Mouse (Mus musculus): ENCODE data around the gene Dctn5. TPM values are rescaled to one million over a fixed set of nuclear protein-coding genes. Genes with fewer than 3 reads are reported as not detected.

Gene Dctn5
- polyA plus RNA-seq, 1 experiment = 121 TPM

GRCm38 (mm10) chr7:122158915-122159902, 26.4 kb downstream of the Dctn5 start, which contains the start of gene Plk1:
Gene Plk1, plus strand, starts transcription at chr7:122159439.
- peak; percentile 52 to 88 for DNase-seq (ENCODE audit: extremely low spot score in 1 of 2, low spot score in 1 of 2)

GRCm38 (mm10) chr7:122160037-122160436, 27.2 kb downstream of the Dctn5 start:
- DNase-seq (ENCODE audit: extremely low spot score in 1 of 2, low spot score in 1 of 2) = no peak

GRCm38 (mm10) chr7:122163766-122164165, 30.9 kb downstream of the Dctn5 start:
- DNase-seq (ENCODE audit: extremely low spot score in 1 of 2, low spot score in 1 of 2) = no peak

DNA sequence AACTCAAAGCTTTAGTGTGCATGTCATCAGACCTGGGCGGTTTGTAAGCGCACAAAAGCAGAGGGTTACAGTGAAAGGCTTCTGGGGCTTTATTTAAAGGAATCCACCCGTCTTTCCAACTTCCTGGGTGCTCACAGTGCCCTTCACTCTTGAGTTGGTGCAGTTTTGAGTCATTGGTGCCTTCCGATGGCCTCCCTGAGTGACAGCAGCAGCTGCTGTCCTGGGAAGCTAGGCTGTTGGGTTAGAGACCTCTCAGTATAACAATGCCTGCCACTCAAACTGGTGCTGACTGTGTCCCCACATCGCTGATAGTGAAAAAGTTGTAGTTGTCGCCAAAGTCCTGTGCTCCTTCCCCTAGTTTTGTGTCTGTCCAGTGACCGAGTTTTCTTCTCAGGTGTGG, 34.4 kb downstream of the Dctn5 start:
- no peak for DNase-seq (ENCODE audit: extremely low spot score in 1 of 2, low spot score in 1 of 2)

DNA sequence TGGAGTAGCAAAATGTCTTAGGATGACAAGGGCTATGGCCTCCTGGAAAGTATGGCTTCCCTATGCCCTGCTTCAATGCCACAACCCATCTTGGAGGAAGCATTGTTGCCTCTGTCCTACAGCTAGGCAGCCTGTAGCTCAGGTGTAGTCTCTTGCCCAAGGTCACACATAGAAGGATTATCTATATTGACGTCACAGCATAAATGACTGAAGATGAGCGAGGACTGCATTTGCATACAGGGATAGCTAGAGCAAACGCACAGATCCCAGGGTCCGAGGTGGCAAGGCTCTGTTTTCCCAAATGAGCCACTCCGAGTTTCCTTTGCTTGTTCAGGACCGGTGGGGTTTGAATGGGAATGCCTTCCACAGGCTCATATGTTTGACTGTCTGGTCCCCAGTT, 37.9 kb downstream of the Dctn5 start:
- no peak for DNase-seq (ENCODE audit: extremely low spot score in 1 of 2, low spot score in 1 of 2)

GRCm38 (mm10) chr7:122171613-122172012, 38.8 kb downstream of the Dctn5 start:
- DNase-seq (ENCODE audit: extremely low spot score in 1 of 2, low spot score in 1 of 2) = no peak

DNA sequence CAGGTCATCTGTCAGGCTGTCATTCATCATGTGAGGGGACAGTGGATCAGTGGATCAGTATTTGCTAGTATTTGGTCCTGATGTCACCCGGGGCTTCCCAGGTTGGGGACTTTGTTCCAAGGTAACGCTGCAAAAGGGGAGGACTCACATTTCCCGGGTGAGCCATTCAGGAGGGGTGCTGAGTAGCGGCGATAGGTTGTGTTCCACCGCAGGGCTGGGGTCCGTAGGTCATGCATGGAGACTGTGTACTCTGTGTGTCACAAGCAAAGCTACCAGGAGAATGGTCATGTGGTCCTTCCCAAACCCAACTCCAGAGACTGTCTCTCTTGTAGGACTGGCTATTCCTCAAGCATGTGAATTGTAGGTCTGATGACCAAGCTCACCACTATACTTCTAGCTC, 47.9 kb downstream of the Dctn5 start:
- no peak for DNase-seq (ENCODE audit: extremely low spot score in 1 of 2, low spot score in 1 of 2)

DNA sequence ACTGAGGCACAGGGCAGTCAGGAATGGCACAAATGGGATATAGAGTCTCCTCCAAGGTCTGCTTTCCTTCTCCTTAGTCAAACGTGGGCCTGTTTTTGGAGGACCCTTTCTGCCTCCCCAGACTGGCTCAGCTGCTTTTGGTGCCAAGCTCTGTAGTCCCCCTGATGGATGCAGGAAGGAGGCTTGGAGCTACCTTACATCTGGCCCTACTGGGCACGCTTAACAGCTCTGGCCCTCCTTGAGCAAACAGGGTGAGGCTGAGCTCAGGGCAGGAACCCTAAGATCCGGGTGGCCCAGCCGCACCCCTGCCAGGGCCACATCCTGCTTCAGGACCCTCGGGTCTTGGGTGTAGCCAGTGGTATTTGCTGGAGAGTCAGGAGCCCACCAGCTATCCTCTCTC, 51.7 kb downstream of the Dctn5 start:
- DNase-seq (ENCODE audit: extremely low spot score in 1 of 2, low spot score in 1 of 2) = no peak

DNA sequence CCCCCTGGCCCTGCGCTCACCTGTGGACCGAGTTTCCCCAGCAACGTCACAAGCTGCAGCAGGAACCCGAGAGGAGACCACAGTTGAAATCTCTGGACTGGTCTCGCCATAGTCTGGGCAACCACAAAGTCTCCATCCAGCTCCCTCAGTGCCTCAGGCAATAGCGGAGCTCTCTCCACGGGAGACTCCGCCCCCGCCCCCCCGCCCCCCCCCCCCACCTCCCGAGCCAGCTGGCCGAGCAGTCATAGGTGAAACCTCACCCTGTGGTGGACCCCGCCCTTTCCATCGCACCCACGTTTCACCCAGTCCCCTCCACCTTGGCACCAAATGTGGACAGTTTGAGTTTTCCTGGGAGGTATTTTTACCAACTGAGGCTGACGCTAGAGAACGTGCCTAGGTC, 53.2 kb downstream of the Dctn5 start, which contains the start of gene Ern2:
TSS of gene Ern2 (minus strand) at position 165 of the 400 bp plus-strand sequence.
- no peak for DNase-seq (ENCODE audit: extremely low spot score in 1 of 2, low spot score in 1 of 2)

- peak in 1 of 2 experiments; percentile 50 for DNase-seq (ENCODE audit: extremely low spot score in 1 of 2, low spot score in 1 of 2)
Observed at GRCm38 (mm10) chr7:122189484-122189883, 56.6 kb downstream of the Dctn5 start.

DNA sequence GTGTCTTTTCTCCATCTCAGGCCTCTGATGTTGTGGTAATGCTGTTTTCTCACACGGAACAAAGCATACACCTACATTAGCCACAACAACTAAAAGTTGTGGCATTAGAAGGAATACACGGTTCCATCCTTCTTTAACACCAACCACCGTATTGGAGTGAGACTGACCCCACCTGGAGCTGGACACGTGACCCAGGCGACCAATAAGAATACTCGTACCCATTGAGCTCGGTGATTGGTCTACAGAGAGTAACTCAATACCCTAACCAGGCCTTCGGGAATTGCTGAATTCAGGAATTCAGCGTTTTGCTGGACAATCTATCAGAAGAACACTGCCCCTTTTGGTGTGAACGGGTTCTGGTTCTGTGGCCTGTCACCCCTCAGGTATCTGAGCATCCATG, 58.3 kb downstream of the Dctn5 start:
- DNase-seq (ENCODE audit: extremely low spot score in 1 of 2, low spot score in 1 of 2) = no peak

- DNase-seq (ENCODE audit: extremely low spot score in 1 of 2, low spot score in 1 of 2) = no peak
Observed at GRCm38 (mm10) chr7:122193919-122194318, 61.1 kb downstream of the Dctn5 start.

GRCm38 (mm10) chr7:122196771-122197170, 63.9 kb downstream of the Dctn5 start:
- no peak for DNase-seq (ENCODE audit: extremely low spot score in 1 of 2, low spot score in 1 of 2)

- DNase-seq (ENCODE audit: extremely low spot score in 1 of 2, low spot score in 1 of 2) = peak; percentile 24 to 84
Observed at GRCm38 (mm10) chr7:122197306-122197705, 64.5 kb downstream of the Dctn5 start.

Other genes with a start within 250 kb of the Dctn5 start
- gene Cog7, start 151.3 kb upstream of the Dctn5 start, polyA plus RNA-seq (2012; rRNA removed) = 31.3 and 33.4 TPM in 2 replicates
- 29.2 and 34.3 TPM in 2 replicates for gene Gga2, start 111.8 kb upstream of the Dctn5 start, polyA plus RNA-seq (2012; rRNA removed)
- gene Ubfd1, start 65.9 kb upstream of the Dctn5 start, polyA plus RNA-seq (2012; rRNA removed) = 40.0 and 42.5 TPM in 2 replicates
- gene Ears2, start 65.8 kb upstream of the Dctn5 start, polyA plus RNA-seq (2012; rRNA removed) = 5.6 and 6.0 TPM in 2 replicates
- 231 and 248 TPM in 2 replicates for gene Ndufab1, start 31.2 kb upstream of the Dctn5 start, polyA plus RNA-seq (2012; rRNA removed)
- 1.7 and 2.1 TPM in 2 replicates for gene Palb2, start 56 bp upstream of the Dctn5 start, polyA plus RNA-seq (2012; rRNA removed)
- 3.1 and 3.4 TPM in 2 replicates for gene Plk1, start 26.4 kb downstream of the Dctn5 start, polyA plus RNA-seq (2012; rRNA removed)
- 0.17 and 0.20 TPM in 2 replicates for gene Ern2, start 53.2 kb downstream of the Dctn5 start, polyA plus RNA-seq (2012; rRNA removed)
- 2.2 and 2.7 TPM in 2 replicates for gene Chp2, start 86.5 kb downstream of the Dctn5 start, polyA plus RNA-seq (2012; rRNA removed)
- gene Prkcb, start 155.7 kb downstream of the Dctn5 start, polyA plus RNA-seq (2012; rRNA removed) = 502 and 539 TPM in 2 replicates

Data from frontal cortex, adult 2 months (tissue).